Mouse (Mus musculus): ENCODE measurements at regions not wholly inside any gene's neighbourhood (a gene's known extent, or its start where the extent isn't known, plus 50 kb on each side); places are given as distances from the start of the nearest gene placed in this dataset.

DNA sequence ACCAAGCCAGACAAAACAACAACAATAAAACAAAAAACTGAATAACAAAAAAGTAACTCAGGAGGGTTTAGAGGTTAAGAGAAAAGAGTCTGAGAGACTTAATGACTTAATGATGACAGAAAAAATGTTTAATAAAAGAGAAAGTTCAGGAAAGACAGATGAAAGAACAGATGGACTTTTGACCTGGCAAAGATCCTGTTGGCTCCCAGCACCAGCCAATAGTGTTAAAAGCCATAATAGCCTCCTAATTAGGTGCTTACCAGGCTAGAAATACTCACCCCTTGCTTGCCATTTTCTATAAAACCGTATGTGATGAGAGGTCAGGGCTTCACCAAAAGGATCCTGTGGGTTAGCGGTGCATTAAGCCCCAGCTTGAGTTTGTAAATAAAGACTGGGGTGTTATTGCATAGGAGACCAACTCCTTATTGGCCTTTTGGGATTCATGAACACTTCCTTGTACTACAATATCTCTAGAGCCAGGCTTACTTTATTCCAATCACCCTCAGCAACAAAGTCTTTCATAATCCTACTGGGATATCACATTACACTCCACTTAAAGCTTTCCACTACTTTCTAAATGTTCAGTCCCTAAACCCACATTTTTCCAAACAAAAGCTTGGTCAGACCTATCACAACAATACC, 282.1 kb upstream of the Rasa1 start:
- Histone ChIP-seq H3K9me3 (replicated peaks) (no peaks in the 10 kb centered on the region), H3K36me3 (no peaks in the 10 kb centered on the region), H3K27ac (no peak overlapping the region), H3K4me2 (no peak overlapping the region), H3K4me3 (replicated peaks) (no peak overlapping the region), H3K4me1 (replicated peaks) (no peaks in the 10 kb centered on the region), H3K27me3 (no peaks in the 10 kb centered on the region), H3K9ac (no peak overlapping the region)
- no peak for DNase-seq
- no peak for ATAC-seq (ENCODE audit: low read depth)
- 56% methylated on average over 2 of the region's 2 CpGs for WGBS (ENCODE audit: insufficient replicate concordance)

DNA sequence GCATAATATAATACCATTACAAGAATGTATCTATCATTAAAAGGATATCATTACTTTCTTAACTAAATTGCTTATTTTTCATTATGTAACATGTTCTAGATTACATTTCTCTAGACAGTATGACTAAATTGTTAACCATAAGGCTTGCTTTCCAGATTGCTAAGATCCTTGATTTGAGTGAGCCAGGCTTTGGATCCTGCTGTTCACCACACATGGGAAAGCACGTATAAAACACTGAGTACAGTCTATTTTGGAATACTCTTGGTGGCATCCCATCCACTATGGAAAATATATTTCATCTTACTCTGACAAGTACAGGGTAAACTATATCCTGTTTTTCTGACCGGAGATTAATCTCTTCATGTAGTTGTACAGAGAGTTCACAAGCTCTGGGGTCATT, 268.9 kb upstream of the Rasa1 start:
- no peak for DNase-seq
- Histone ChIP-seq H3K27me3 (no peaks in the 10 kb centered on the region), H3K9me3 (replicated peaks) (no peaks in the 10 kb centered on the region), H3K4me3 (replicated peaks) (no peak overlapping the region), H3K4me2 (no peak overlapping the region), H3K27ac (no peak overlapping the region), H3K36me3 (no peaks in the 10 kb centered on the region), H3K9ac (no peak overlapping the region), H3K4me1 (replicated peaks) (no peaks in the 10 kb centered on the region)
- ATAC-seq (ENCODE audit: low read depth) = no peak
- WGBS (ENCODE audit: insufficient replicate concordance) = 54% methylated on average over 2 of the region's 2 CpGs

DNA sequence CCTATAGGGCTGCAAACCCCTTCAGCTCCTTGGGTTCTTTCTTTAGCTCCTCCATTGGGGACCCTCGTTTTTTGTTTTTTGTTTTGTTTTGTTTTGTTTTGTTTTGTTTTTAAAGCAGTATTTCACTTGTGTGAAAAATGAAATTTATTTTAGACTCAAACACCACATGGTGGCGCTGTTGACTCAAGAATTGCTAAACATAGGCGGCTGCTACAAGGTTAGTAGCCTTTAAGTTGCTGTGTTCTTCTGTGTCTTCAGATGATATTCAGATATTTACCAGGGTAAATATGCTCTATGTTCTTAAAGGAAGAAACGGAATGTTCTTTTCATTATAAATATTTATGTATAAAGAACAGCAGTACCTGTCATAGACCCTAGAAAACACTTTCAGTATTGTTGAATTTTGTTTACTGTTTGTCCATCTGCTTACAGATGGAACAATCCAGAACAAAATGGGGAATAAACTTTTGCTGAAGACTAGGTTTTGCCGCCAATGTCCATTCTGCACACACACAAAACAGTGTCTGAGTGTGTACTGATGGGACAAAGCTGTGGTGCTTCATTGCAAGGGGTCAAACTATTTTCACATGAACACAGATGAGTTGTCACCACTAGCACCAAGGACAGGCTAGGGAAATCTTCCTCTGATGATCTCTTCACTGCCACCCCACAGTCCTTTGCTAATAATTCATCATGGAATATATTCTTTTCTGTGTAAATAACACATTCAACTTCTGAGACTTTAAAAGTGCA, 267.3 kb upstream of the Rasa1 start:
- Histone ChIP-seq H3K27me3 (no peaks in the 10 kb centered on the region), H3K9ac (no peak overlapping the region), H3K4me2 (no peak overlapping the region), H3K9me3 (replicated peaks) (no peaks in the 10 kb centered on the region), H3K36me3 (no peaks in the 10 kb centered on the region), H3K27ac (no peak overlapping the region), H3K4me3 (replicated peaks) (no peak overlapping the region), H3K4me1 (replicated peaks) (no peaks in the 10 kb centered on the region)
- DNase-seq = no peak
- no peak for ATAC-seq (ENCODE audit: low read depth)
- 7% methylated on average over 5 of the region's 5 CpGs for WGBS (ENCODE audit: insufficient replicate concordance)

DNA sequence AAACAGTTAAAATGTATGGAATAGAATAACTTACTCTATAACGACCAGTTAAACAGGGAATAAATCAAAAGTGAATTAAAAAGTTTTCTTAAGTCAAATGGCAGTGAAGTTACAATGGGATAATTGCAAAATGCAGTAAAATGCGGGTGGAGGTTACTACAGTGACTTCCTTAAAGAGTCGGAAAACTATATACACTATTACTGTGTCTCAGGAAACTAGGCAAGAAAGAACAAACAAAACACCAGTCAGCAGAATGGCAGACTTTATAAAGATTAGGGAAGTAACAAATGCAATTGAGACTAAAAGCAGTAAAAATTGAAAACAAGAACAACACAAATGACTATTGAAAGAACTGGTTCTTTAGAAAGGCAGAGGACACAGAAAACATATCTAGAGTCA, 264.1 kb upstream of the Rasa1 start:
- H3K9ac ChIP-seq = no peak overlapping the region
- no peaks in the 10 kb centered on the region for H3K9me3 ChIP-seq (replicated peaks)
- no peak overlapping the region for H3K4me3 ChIP-seq (replicated peaks)
- no peaks in the 10 kb centered on the region for H3K27me3 ChIP-seq
- ATAC-seq (ENCODE audit: low read depth) (no peak), DNase-seq (no peak)
- no peaks in the 10 kb centered on the region for H3K36me3 ChIP-seq
- no peak overlapping the region for H3K4me2 ChIP-seq
- no peaks in the 10 kb centered on the region for H3K4me1 ChIP-seq (replicated peaks)
- WGBS (ENCODE audit: insufficient replicate concordance) = 50% methylated on average over 3 of the region's 3 CpGs
- no peak overlapping the region for H3K27ac ChIP-seq

DNA sequence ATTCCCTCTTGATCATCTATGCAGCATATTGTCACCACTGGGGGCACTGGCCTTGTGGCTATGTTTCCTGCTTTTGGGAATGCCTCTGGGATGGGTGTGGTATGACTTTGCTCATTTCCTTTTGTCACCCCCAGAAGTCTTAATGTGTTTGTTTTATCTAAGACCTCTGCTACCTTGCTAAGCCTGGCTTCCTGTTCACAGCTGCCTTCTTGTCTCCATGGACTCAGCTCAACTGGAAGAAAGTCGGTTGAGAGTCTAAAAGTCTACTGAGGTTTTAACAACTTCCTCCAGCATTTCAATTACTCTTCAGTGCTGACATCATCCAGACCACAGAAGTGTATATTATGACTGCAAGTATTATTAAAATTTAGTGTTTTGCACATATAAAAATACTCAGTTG, 220.7 kb upstream of the Rasa1 start:
- H3K27ac ChIP-seq = no peak overlapping the region
- WGBS (ENCODE audit: insufficient replicate concordance) = 19% methylated on average over 1 of the region's 1 CpGs
- DNase-seq (no peak), ATAC-seq (ENCODE audit: low read depth) (no peak)
- H3K9me3 ChIP-seq (replicated peaks) = no peaks in the 10 kb centered on the region
- no peak overlapping the region for H3K4me2 ChIP-seq
- H3K36me3 ChIP-seq = no peaks in the 10 kb centered on the region
- no peak overlapping the region for H3K9ac ChIP-seq
- H3K4me1 ChIP-seq (replicated peaks) = peaks cover 36% of the 10 kb centered on the region
- no peaks in the 10 kb centered on the region for H3K27me3 ChIP-seq
- H3K4me3 ChIP-seq (replicated peaks) = no peak overlapping the region

DNA sequence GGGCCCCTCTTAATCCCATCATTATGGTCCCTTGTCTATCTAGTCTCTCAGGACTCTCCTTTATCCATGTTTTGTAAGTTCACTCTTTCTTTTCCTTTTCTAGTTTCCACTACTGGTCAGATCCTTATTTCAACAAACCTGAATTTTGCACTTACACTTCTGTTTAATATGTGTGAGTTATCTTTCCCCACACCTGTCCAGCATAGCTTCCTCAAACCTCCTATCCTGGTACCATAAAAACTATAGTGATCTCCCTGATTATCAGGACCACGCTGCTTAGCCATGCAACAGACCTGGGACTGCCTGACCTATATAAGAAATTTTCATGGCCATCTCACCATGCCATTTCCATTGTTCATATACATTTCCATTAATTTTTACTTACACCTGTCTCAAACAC, 219.6 kb upstream of the Rasa1 start:
- 0 out of 2 replicates have a peak overlapping the region, but pooled peaks have one; percentile 3 for H3K27ac ChIP-seq
- DNase-seq (no peak), ATAC-seq (ENCODE audit: low read depth) (no peak)
- 17% methylated on average over 1 of the region's 1 CpGs for WGBS (ENCODE audit: insufficient replicate concordance)
- no peak overlapping the region for H3K4me2 ChIP-seq
- H3K4me1 ChIP-seq (replicated peaks) = peaks cover 42% of the 10 kb centered on the region
- H3K36me3 ChIP-seq = no peaks in the 10 kb centered on the region
- H3K9me3 ChIP-seq (replicated peaks) = no peaks in the 10 kb centered on the region
- H3K4me3 ChIP-seq (replicated peaks) = no peak overlapping the region
- no peak overlapping the region for H3K9ac ChIP-seq
- H3K27me3 ChIP-seq = no peaks in the 10 kb centered on the region

DNA sequence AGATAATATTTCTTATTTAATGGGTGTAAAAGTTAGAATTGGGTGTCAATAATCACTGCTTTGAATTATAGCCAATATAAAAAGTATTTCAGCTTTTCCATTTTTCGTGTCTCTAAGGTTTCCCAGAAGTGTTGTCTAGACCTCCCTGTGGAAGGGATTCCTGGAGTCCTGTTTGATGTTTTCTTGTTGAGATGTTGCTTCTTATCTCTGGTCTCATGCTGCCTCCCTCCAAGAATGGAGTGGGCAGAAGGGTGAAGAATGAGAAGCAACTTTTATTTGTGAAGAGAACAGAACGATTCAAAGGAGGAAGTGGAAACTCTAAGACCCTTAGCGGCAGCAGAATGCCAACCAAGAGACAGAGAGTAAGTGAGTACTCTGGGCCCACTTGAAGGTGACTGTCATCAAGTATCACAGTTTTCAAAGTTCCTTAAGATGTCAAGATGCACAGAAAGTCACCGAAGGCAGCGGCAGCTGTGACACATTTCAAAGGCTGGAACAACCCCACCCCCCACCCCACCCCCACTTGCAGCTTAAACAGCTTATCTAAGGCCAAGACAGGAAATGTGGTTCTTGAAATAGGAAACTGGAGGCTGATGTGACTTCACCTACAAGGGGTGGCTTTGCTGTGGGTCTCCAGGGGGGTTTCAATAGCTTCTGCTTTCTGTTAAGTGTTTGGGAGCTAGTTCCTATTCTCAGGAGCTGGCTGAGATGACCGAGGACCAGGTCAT, 218.6 kb upstream of the Rasa1 start:
- Histone ChIP-seq H3K9ac (peak overlapping the region; percentile 15; the same call in 1 of the 2 replicates), H3K36me3 (no peaks in the 10 kb centered on the region), H3K9me3 (replicated peaks) (no peaks in the 10 kb centered on the region), H3K27ac (peak overlapping the region; percentile 3), H3K4me2 (peak overlapping the region; percentile 40), H3K4me1 (replicated peaks) (peaks cover 50% of the 10 kb centered on the region), H3K27me3 (no peaks in the 10 kb centered on the region), H3K4me3 (replicated peaks) (no peak overlapping the region)
- ATAC-seq (ENCODE audit: low read depth) (peak; percentile 70), DNase-seq (peak; percentile 7)
- 11% methylated on average over 6 of the region's 6 CpGs for WGBS (ENCODE audit: insufficient replicate concordance)

DNA sequence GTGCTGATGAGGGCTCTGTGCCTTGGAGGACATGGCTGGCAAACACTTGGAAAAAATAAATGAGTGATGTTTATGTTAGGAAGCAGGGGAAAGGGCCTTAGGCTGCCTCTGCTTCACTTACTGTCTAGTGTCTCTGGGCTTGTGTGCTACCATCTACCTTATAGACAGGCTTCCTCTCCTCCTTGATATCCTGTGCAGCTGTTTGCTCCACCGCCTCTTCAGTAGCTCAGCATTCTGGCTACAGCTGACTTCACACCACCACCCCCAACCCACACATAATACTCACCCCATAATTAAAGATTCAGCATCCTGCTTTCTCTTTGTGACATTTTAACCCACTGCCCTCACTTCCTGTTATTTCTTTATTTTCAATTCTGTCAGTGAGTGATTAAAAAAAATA, 217.9 kb upstream of the Rasa1 start:
- DNase-seq = no peak

DNA sequence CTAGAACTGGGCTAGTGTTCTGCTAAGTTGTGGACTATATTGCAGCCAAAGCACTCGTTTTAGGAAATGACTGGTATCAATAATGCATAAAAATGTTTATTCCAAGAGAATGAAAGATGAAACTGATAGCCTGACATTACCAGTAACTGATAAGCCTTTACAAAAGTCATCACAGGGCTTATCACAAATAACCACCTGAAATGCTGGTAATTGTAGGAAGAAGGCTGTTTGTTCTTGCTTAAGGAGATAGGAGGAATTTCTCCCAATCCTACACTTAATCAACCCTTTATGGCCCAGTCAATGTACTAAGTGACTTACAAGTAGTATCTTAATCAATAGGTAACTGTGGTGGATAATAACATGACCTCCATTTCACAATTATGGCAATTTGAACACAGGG, 217.1 kb upstream of the Rasa1 start:
- ATAC-seq (ENCODE audit: low read depth) (peak; percentile 39; the same call in 1 of the 2 replicates), DNase-seq (no peak)
- no peak overlapping the region for H3K4me2 ChIP-seq
- peaks cover 52% of the 10 kb centered on the region for H3K4me1 ChIP-seq (replicated peaks)
- no peak overlapping the region for H3K27ac ChIP-seq
- no peak overlapping the region for H3K9ac ChIP-seq
- no peaks in the 10 kb centered on the region for H3K36me3 ChIP-seq
- H3K27me3 ChIP-seq = no peaks in the 10 kb centered on the region
- no peaks in the 10 kb centered on the region for H3K9me3 ChIP-seq (replicated peaks)
- no peak overlapping the region for H3K4me3 ChIP-seq (replicated peaks)
- WGBS (ENCODE audit: insufficient replicate concordance) = 14% methylated on average over 1 of the region's 1 CpGs

More for the DNA sequence above, 217.9 kb upstream of the Rasa1 start:
- no peak overlapping the region for H3K4me3 ChIP-seq (replicated peaks)
- no peaks in the 10 kb centered on the region for H3K36me3 ChIP-seq
- 14% methylated on average over 1 of the region's 1 CpGs for WGBS (ENCODE audit: insufficient replicate concordance)
- 0 out of 2 replicates have a peak overlapping the region, but pooled peaks have one; percentile 10 for H3K27ac ChIP-seq
- peak; percentile 35; the same call in 1 of the 2 replicates for ATAC-seq (ENCODE audit: low read depth)
- H3K27me3 ChIP-seq = no peaks in the 10 kb centered on the region
- H3K9ac ChIP-seq = no peak overlapping the region
- no peaks in the 10 kb centered on the region for H3K9me3 ChIP-seq (replicated peaks)
- peaks cover 52% of the 10 kb centered on the region for H3K4me1 ChIP-seq (replicated peaks)
- H3K4me2 ChIP-seq = no peak overlapping the region

DNA sequence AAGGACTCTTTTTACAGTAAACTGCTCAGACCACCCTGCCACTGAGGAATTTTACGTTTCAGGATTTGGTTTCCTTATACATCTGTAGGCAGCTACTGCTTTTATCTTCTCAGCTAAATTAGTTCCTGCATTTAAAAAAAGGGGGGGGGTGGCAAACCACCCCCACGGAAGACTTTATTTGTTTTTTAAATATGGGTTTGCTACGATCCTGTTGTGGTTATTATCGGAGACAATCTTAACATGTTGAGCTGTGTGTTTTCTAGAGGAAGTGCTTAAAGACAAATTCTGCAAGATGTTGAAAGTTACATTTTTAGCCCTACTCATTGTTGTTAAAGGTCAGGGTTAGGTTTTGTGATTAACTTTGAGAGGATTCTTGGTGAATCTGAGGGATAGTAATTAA, 216.1 kb upstream of the Rasa1 start:
- H3K27ac ChIP-seq = no peak overlapping the region
- no peaks in the 10 kb centered on the region for H3K27me3 ChIP-seq
- WGBS (ENCODE audit: insufficient replicate concordance) = 17% methylated on average over 4 of the region's 4 CpGs
- no peak overlapping the region for H3K4me3 ChIP-seq (replicated peaks)
- no peak overlapping the region for H3K9ac ChIP-seq
- ATAC-seq (ENCODE audit: low read depth) (no peak), DNase-seq (no peak)
- no peaks in the 10 kb centered on the region for H3K36me3 ChIP-seq
- peaks cover 52% of the 10 kb centered on the region for H3K4me1 ChIP-seq (replicated peaks)
- no peaks in the 10 kb centered on the region for H3K9me3 ChIP-seq (replicated peaks)
- no peak overlapping the region for H3K4me2 ChIP-seq

DNA sequence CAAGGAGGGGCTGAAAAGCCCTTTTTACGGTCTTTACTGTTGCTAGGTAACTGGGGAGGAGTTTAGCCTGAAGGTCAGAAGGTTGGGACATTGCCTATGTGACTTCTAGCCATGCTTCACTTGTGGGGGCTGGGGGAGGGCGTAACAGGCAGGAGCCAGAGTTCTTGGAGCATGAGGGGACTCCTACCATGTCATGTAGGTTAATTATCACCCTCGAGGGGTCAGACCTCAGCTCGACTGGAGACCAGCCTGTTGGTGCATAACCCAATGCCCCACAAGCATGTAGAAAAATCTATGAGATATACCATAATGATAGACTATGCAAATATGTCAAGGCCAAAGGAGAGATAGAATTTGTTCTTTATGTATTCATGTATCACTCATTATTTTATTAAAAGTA, 215.1 kb upstream of the Rasa1 start:
- ATAC-seq (ENCODE audit: low read depth) (no peak), DNase-seq (no peak)
- Histone ChIP-seq H3K36me3 (no peaks in the 10 kb centered on the region), H3K4me1 (replicated peaks) (peaks cover 48% of the 10 kb centered on the region), H3K9ac (no peak overlapping the region), H3K27me3 (no peaks in the 10 kb centered on the region), H3K4me3 (replicated peaks) (no peak overlapping the region), H3K9me3 (replicated peaks) (no peaks in the 10 kb centered on the region), H3K4me2 (no peak overlapping the region), H3K27ac (no peak overlapping the region)
- 65% methylated on average over 4 of the region's 4 CpGs for WGBS (ENCODE audit: insufficient replicate concordance)

Data from liver, embryonic 13.5 days (tissue).